Mouse (Mus musculus) testis, adult 2 months (tissue): ENCODE measurements around the gene Nwd2.

Source experiments
- CTCF ChIP-seq: fragments of 200-500 bp; IDR thresholded peaks from 2 replicates; pipeline ENCODE4 v1.5.1; 2012; ENCODE audit warnings: low read depth, mild to moderate bottlenecking, inconsistent platforms, low read length, moderate library complexity; ENCODE audit not compliant: control insufficient read depth, insufficient read depth, insufficient replicate concordance
- POLR2A ChIP-seq: fragments of 200-500 bp; IDR thresholded peaks from 2 replicates; pipeline ENCODE4 v1.6.1; 2012; ENCODE audit warnings: low read depth, mild to moderate bottlenecking, inconsistent platforms, low read length, moderate library complexity; ENCODE audit not compliant: control insufficient read depth

DNA sequence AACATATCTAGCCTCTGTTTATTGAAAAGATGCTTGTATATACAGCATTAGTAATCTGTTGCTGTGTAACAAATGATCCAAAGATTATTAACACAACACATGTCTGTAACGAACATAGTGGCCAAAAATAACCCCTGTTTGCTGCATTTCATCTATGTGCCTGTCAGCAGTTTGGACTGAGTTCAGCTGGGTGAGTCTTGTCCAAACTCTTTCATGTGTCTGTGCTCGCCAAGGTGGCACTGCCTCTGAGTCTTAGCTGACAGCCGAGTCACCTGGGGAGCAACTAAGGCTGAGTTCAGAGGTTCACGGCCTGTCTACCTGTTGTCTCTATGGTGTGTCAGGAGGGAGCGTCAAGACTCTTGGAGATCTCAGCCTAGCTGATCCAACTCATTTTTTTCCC, 168.4 kb downstream of the Nwd2 start:
- TF ChIP-seq CTCF (no peak), POLR2A (no peak)
